Mouse (Mus musculus): Measurements from ENCODE around the gene Nfe2l1. TPM values are rescaled to one million over a fixed set of nuclear protein-coding genes. Genes with fewer than 3 reads are reported as not detected.

Nfe2l1 gene
- total RNA-seq, 2 experiments from 2014 or later = 258 to 264 TPM

Small RNA genes lying within 50 kb of the gene (microRNA-seq; reads per million reads assigned to microRNA genes)
- gene Mir152 = 16.5 to 53.2 reads per million in 2 experiments

Other genes starting within 250 kb of the Nfe2l1 start
- gene Snx11, start 52.4 kb downstream of the Nfe2l1 start, total RNA-seq (2021) = 10 to 100 TPM; 43.3 to 47.3 TPM
- gene Cbx1, start 40.8 kb downstream of the Nfe2l1 start, total RNA-seq (2021) = 10 to 100 TPM; 47.0 to 47.7 TPM
- 1 to 10 TPM; 3.8 to 6.0 TPM for gene Copz2, start 19.9 kb upstream of the Nfe2l1 start, total RNA-seq (2021)
- gene Cdk5rap3, start 86.5 kb upstream of the Nfe2l1 start, total RNA-seq (2021) = 10 to 100 TPM; 28.1 to 32.3 TPM
- gene Prr15l, start 98.1 kb upstream of the Nfe2l1 start, total RNA-seq (2021) = not detected
- 10 to 100 TPM; 37.4 to 37.5 TPM for gene Pnpo, start 114.0 kb upstream of the Nfe2l1 start, total RNA-seq (2021)
- 10 to 100 TPM; 12.8 to 13.5 TPM for gene Sp2, start 153.0 kb upstream of the Nfe2l1 start, total RNA-seq (2021)
- 1 to 10 TPM; 2.1 to 2.2 TPM for gene Sp6, start 183.4 kb upstream of the Nfe2l1 start, total RNA-seq (2021)
- 1 to 10 TPM; 3.6 to 3.7 TPM for gene Scrn2, start 200.0 kb upstream of the Nfe2l1 start, total RNA-seq (2021)
- gene Lrrc46, start 211.4 kb upstream of the Nfe2l1 start, total RNA-seq (2021) = under 1 TPM; 0.66 to 0.71 TPM
- gene Mrpl10, start 211.6 kb upstream of the Nfe2l1 start, total RNA-seq (2021) = 10 to 100 TPM; 67.9 to 68.8 TPM
- 10 to 100 TPM; 11.2 to 15.3 TPM for gene Osbpl7, start 220.7 kb upstream of the Nfe2l1 start, total RNA-seq (2021)

Measured in left cerebral cortex, postnatal 25 days (tissue).